Mouse (Mus musculus): ENCODE measurements around the gene Gab2. TPM values are rescaled to one million over a fixed set of nuclear protein-coding genes. Genes with fewer than 3 reads are reported as not detected.

Gene Gab2
- polyA plus RNA-seq, 1 experiment from 2014 or later = 17.7 TPM

DNA sequence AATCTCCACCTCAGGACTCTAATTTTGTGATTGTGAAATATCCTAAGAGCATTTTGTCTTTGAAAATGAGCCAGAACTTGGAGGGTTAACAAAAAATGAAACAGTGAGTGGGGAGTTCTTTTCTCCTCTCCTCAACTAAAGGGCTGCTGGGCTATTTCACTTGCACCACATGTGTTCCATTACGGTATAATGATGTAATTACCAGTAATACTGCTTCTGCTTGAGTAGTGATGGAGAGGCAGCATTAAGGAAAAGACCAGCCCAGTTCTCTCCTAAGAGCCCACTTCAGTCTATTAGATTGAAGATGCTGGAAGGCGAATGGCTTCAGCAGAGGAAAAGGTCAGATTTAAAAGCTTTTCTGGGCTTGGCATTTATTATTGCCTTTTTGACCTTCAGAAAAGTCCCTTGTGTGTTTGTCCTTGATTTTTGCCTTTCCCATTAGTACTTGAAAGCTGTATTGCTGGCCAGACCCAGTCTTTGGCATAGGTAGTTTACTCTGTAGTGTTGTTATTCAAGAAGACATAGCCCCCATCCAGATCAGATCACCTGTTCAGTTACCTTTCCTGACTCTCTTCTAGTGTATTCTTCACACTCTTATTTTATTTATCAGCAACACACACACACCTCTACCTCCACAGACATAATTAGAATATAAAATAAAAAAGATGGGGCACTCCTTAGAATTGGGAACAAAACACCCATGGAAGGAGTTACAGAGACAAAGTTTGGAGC is 69.9 kb downstream of the Gab2 start:
- Histone ChIP-seq H3K9me3 (no peaks in the 10 kb centered on the region), H3K4me2 (replicated peaks) (no peak overlapping the region), H3K27ac (no peak overlapping the region), H3K36me3 (no peaks in the 10 kb centered on the region), H3K4me1 (no peaks in the 10 kb centered on the region), H3K27me3 (replicated peaks) (no peaks in the 10 kb centered on the region), H3K9ac (no peak overlapping the region), H3K4me3 (no peak overlapping the region)
- 52% methylated on average over 2 of the region's 2 CpGs for WGBS
- peak; percentile 79 for ATAC-seq (ENCODE audit: low FRiP score, low read depth)

GRCm38 (mm10) chr7:97154756-97155487 is 73.5 kb downstream of the Gab2 start:
- H3K9me3 ChIP-seq = no peaks in the 10 kb centered on the region
- H3K4me3 ChIP-seq = no peak overlapping the region
- H3K4me2 ChIP-seq (replicated peaks) = no peak overlapping the region
- no peak for ATAC-seq (ENCODE audit: low FRiP score, low read depth)
- no peak overlapping the region for H3K27ac ChIP-seq
- 73% methylated on average over 2 of the region's 2 CpGs for WGBS
- H3K9ac ChIP-seq = no peak overlapping the region
- no peaks in the 10 kb centered on the region for H3K27me3 ChIP-seq (replicated peaks)
- no peaks in the 10 kb centered on the region for H3K36me3 ChIP-seq
- H3K4me1 ChIP-seq = no peaks in the 10 kb centered on the region

DNA sequence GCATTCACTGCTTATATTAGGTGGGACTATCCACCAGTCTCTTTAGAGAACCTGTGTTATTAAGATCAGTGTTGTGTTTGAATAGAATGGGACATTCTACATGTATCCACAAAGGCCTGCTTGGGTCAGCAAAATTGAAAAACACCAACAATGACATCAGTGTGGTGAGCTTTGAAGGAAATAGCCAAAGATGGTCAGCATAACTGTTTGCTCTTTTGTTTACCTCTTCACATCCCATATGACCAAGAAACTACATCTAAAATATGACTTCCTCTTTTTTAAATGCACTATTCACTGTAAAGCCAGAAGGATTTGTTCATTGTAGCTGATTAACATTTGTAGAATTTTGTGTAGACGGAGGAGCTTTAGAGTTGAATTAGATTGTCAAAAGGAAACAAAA is 82.9 kb downstream of the Gab2 start:
- no peak for ATAC-seq (ENCODE audit: low FRiP score, low read depth)
- Histone ChIP-seq H3K36me3 (no peaks in the 10 kb centered on the region), H3K4me3 (no peak overlapping the region), H3K4me1 (no peaks in the 10 kb centered on the region), H3K27me3 (replicated peaks) (no peaks in the 10 kb centered on the region), H3K27ac (no peak overlapping the region), H3K9me3 (no peaks in the 10 kb centered on the region), H3K9ac (no peak overlapping the region), H3K4me2 (replicated peaks) (no peak overlapping the region)
- 60% methylated on average over 1 of the region's 1 CpGs for WGBS

DNA sequence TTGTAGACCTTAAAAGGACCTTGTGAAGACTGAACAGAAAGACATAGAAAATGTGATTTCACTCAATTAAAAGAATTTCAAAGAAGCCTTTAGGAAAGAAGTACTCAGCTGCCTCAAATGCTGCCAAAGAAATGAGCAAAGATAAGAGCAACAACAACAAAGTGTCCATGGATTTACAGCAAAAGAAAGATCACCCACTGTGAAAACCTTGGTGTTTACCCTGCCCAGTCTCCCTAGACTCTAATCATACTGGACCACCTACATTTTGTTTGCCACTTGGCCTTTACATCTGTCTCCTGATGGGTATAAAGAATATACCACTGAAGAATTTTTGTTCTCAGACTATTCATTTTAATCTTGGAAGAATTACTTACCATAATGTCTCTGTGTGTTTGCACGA is 89.7 kb downstream of the Gab2 start:
- H3K4me3 ChIP-seq = no peak overlapping the region
- no peaks in the 10 kb centered on the region for H3K27me3 ChIP-seq (replicated peaks)
- H3K4me2 ChIP-seq (replicated peaks) = no peak overlapping the region
- 95% methylated on average over 1 of the region's 1 CpGs for WGBS
- ATAC-seq (ENCODE audit: low FRiP score, low read depth) = no peak
- H3K4me1 ChIP-seq = no peaks in the 10 kb centered on the region
- no peaks in the 10 kb centered on the region for H3K9me3 ChIP-seq
- H3K9ac ChIP-seq = no peak overlapping the region
- H3K27ac ChIP-seq = no peak overlapping the region
- H3K36me3 ChIP-seq = no peaks in the 10 kb centered on the region

- Histone ChIP-seq H3K9ac (no peak overlapping the region), H3K27ac (no peak overlapping the region), H3K4me2 (replicated peaks) (no peak overlapping the region), H3K4me3 (no peak overlapping the region), H3K9me3 (no peaks in the 10 kb centered on the region), H3K4me1 (no peaks in the 10 kb centered on the region), H3K27me3 (replicated peaks) (no peaks in the 10 kb centered on the region), H3K36me3 (no peaks in the 10 kb centered on the region)
- ATAC-seq (ENCODE audit: low FRiP score, low read depth) = no peak
- WGBS = 85% methylated on average over 4 of the region's 4 CpGs
These were observed 90.3 kb downstream of the Gab2 start for GRCm38 (mm10) chr7:97171719-97172118.

- no peak for ATAC-seq (ENCODE audit: low FRiP score, low read depth)
- Histone ChIP-seq H3K27ac (no peak overlapping the region), H3K4me1 (no peaks in the 10 kb centered on the region), H3K9ac (no peak overlapping the region), H3K36me3 (no peaks in the 10 kb centered on the region), H3K27me3 (replicated peaks) (no peaks in the 10 kb centered on the region), H3K4me2 (replicated peaks) (no peak overlapping the region), H3K9me3 (no peaks in the 10 kb centered on the region), H3K4me3 (no peak overlapping the region)
- WGBS = 86% methylated on average over 3 of the region's 3 CpGs
These were observed 90.7 kb downstream of the Gab2 start for GRCm38 (mm10) chr7:97172126-97172525.

GRCm38 (mm10) chr7:97181931-97182330 is 100.5 kb downstream of the Gab2 start:
- 78% methylated on average over 1 of the region's 1 CpGs for WGBS
- Histone ChIP-seq H3K27me3 (replicated peaks) (no peaks in the 10 kb centered on the region), H3K4me3 (no peak overlapping the region), H3K9me3 (no peaks in the 10 kb centered on the region), H3K27ac (no peak overlapping the region), H3K4me2 (replicated peaks) (no peak overlapping the region), H3K4me1 (peaks cover 5% of the 10 kb centered on the region), H3K9ac (no peak overlapping the region), H3K36me3 (no peaks in the 10 kb centered on the region)
- no peak for ATAC-seq (ENCODE audit: low FRiP score, low read depth)

DNA sequence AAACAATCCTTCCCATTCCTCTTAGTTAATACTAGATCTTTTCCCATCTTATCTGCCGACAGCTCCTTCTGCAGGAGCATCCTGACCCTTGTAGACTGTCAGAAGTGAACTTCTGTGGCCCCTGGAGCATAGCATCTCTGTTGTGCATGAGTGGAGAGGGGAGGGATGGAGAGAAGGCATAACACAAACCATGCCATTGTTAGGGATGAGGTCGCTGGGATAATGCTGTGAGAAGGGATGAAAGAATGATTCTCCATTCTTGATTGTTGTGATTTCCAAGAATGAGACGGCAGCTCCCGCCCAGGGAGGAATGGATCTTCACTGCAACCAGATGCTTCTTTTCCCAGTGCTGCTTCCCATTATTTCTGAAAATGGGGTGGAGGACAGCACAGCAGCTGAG is 102.0 kb downstream of the Gab2 start:
- Histone ChIP-seq H3K27me3 (replicated peaks) (no peaks in the 10 kb centered on the region), H3K4me1 (peaks cover 5% of the 10 kb centered on the region), H3K9ac (no peak overlapping the region), H3K27ac (no peak overlapping the region), H3K9me3 (no peaks in the 10 kb centered on the region), H3K4me2 (replicated peaks) (no peak overlapping the region), H3K36me3 (no peaks in the 10 kb centered on the region), H3K4me3 (no peak overlapping the region)
- WGBS = 30% methylated on average over 4 of the region's 4 CpGs
- ATAC-seq (ENCODE audit: low FRiP score, low read depth) = no peak

- Histone ChIP-seq H3K36me3 (no peaks in the 10 kb centered on the region), H3K4me2 (replicated peaks) (no peak overlapping the region), H3K9me3 (no peaks in the 10 kb centered on the region), H3K4me3 (no peak overlapping the region), H3K27ac (no peak overlapping the region), H3K27me3 (replicated peaks) (no peaks in the 10 kb centered on the region), H3K4me1 (peaks cover 5% of the 10 kb centered on the region), H3K9ac (no peak overlapping the region)
- ATAC-seq (ENCODE audit: low FRiP score, low read depth) = no peak
- WGBS = 56% methylated on average over 1 of the region's 1 CpGs
These were observed 102.6 kb downstream of the Gab2 start for GRCm38 (mm10) chr7:97184005-97184404.

GRCm38 (mm10) chr7:97187387-97188081 is 106.1 kb downstream of the Gab2 start:
- Histone ChIP-seq H3K4me1 (peaks cover 5% of the 10 kb centered on the region), H3K27me3 (replicated peaks) (no peaks in the 10 kb centered on the region), H3K9ac (no peak overlapping the region), H3K9me3 (no peaks in the 10 kb centered on the region), H3K36me3 (no peaks in the 10 kb centered on the region), H3K4me2 (replicated peaks) (no peak overlapping the region), H3K27ac (no peak overlapping the region), H3K4me3 (no peak overlapping the region)
- no peak for ATAC-seq (ENCODE audit: low FRiP score, low read depth)
- 92% methylated on average over 2 of the region's 2 CpGs for WGBS

DNA sequence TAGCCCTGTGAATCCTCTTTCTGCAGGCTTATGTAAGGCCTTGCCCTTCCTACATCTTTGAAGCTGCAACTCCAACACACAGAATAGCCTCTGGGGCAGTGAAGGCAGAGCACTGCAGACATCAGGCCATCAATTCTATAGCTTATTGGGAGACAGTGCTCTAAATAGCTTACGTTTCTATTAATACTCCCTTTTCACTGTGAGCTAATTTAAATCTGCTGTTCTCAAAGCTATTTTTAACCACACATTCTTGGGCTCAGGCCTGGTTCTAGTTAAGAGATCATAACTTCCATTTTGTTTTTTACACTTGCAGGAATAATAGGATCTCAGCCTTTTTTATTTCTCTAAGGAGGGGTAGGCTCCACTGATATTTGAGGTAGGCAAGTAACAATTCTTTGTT is 107.7 kb downstream of the Gab2 start:
- no peak overlapping the region for H3K4me2 ChIP-seq (replicated peaks)
- H3K36me3 ChIP-seq = no peaks in the 10 kb centered on the region
- H3K27ac ChIP-seq = no peak overlapping the region
- H3K4me3 ChIP-seq = no peak overlapping the region
- no peak for ATAC-seq (ENCODE audit: low FRiP score, low read depth)
- no peaks in the 10 kb centered on the region for H3K27me3 ChIP-seq (replicated peaks)
- H3K9me3 ChIP-seq = no peaks in the 10 kb centered on the region
- no peak overlapping the region for H3K9ac ChIP-seq
- WGBS = 80% methylated on average over 1 of the region's 1 CpGs
- no peaks in the 10 kb centered on the region for H3K4me1 ChIP-seq

DNA sequence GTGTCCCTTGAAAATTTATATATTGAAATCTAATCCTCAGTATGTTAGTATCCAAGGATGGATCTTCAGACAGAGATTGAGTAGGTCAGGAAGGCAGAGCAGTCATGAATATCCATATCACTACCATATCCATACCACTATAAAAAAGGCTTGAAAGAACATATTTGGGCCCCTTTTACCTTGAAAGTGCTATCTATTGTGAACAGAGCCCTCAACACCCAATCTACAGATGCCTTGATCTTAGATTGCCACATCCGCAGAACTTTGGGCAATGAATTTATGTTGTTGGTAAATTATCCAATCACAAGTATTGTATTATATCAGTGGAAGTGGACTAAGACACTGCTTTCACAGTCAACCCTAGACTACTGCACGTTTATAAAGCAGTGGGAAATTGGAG is 122.5 kb downstream of the Gab2 start:
- Histone ChIP-seq H3K4me1 (no peaks in the 10 kb centered on the region), H3K4me3 (no peak overlapping the region), H3K27me3 (replicated peaks) (no peaks in the 10 kb centered on the region), H3K36me3 (no peaks in the 10 kb centered on the region), H3K9ac (no peak overlapping the region), H3K27ac (no peak overlapping the region), H3K4me2 (replicated peaks) (no peak overlapping the region), H3K9me3 (no peaks in the 10 kb centered on the region)
- 81% methylated on average over 2 of the region's 2 CpGs for WGBS
- ATAC-seq (ENCODE audit: low FRiP score, low read depth) = no peak
